Mouse (Mus musculus) stomach, embryonic 16.5 days (tissue): ENCODE measurements around the gene Gm49416. TPM values are rescaled to one million over a fixed set of nuclear protein-coding genes. Genes with fewer than 3 reads are reported as not detected.

Experiments used
- ATAC-seq: fragments of 200-750 bp; cut with Nextera tagmentation; 2 replicates; pipeline ENCODE4 v1.8.0; 2017; ENCODE audit warnings: moderate number of reproducible peaks, moderate TSS enrichment; ENCODE audit not compliant: insufficient read depth, low FRiP score
- H3K27ac ChIP-seq: fragments of 300-500 bp; sonication (generic); 2 replicates; pipeline ENCODE4 v1.5.1; 2014; ENCODE audit warnings: low read length
- H3K27me3 ChIP-seq: fragments of 300-500 bp; sonication (generic); 2 replicates; pipeline ENCODE4 v1.6.1; 2014; ENCODE audit warnings: low read length, control low read depth, mixed read lengths; ENCODE audit not compliant: control insufficient read depth, insufficient read depth
- H3K36me3 ChIP-seq: fragments of 300-500 bp; sonication (generic); 2 replicates; pipeline ENCODE4 v1.6.1; 2014; ENCODE audit warnings: low read length; ENCODE audit not compliant: control insufficient read depth, insufficient read depth
- H3K4me1 ChIP-seq: fragments of 300-500 bp; sonication (generic); 2 replicates; pipeline ENCODE4 v1.6.1; 2014; ENCODE audit warnings: low read length, control low read depth, mixed read lengths; ENCODE audit not compliant: control insufficient read depth, insufficient read depth
- H3K4me2 ChIP-seq: fragments of 300-500 bp; sonication (generic); 2 replicates; pipeline ENCODE4 v1.6.1; 2014; ENCODE audit warnings: low read depth, low read length, mixed read lengths
- H3K4me3 ChIP-seq: fragments of 300-500 bp; sonication (generic); replicated peaks from 2 replicates; pipeline ENCODE4 v1.5.1; 2014; ENCODE audit warnings: mild to moderate bottlenecking, low read length
- H3K9ac ChIP-seq: fragments of 300-500 bp; sonication (generic); 2 replicates; pipeline ENCODE4 v1.6.1; 2014; ENCODE audit warnings: low read length
- H3K9me3 ChIP-seq: fragments of 300-500 bp; sonication (generic); replicated peaks from 2 replicates; pipeline ENCODE4 v1.6.1; 2016; ENCODE audit warnings: low read length, control low read depth; ENCODE audit not compliant: control insufficient read depth
- WGBS: fragments of 180-500 bp; shearing (Covaris S2); extraction: QIAGEN DNeasy Blood & Tissue Kit; methylation state at CpG from one replicate; pipeline ENCODE4 v1.1.7; 2014; 5-methylcytosine and 5-hydroxymethylcytosine counted together
- polyA plus RNA-seq: library from polyadenylated mRNA; unstranded; fragments of >200 nt; fragmentation: Nextera tagmentation; extraction: Ambion mirVana; gene quantifications from 2 replicates; pipeline ENCODE4 v1.2.1, GENCODE M21; 2015

Gm49416 gene
- polyA plus RNA-seq, 1 experiment from 2014 or later: 0.18 TPM

- H3K4me3 ChIP-seq: no peak overlapping the region
- ATAC-seq: no peak
- no peak overlapping the region for H3K9ac ChIP-seq
- H3K4me1 ChIP-seq: peaks cover 16% of the 10 kb centered on the region
- no peak overlapping the region for H3K4me2 ChIP-seq
- no peaks in the 10 kb centered on the region for H3K9me3 ChIP-seq
- H3K27ac ChIP-seq: no peak overlapping the region
- 93% methylated on average over 2 of the region's 2 CpGs for WGBS
- H3K36me3 ChIP-seq: no peaks in the 10 kb centered on the region
- H3K27me3 ChIP-seq: no peaks in the 10 kb centered on the region
These were observed 38.0 kb downstream of the Gm49416 start for GRCm38 (mm10) chr19:8926766-8927165.

DNA sequence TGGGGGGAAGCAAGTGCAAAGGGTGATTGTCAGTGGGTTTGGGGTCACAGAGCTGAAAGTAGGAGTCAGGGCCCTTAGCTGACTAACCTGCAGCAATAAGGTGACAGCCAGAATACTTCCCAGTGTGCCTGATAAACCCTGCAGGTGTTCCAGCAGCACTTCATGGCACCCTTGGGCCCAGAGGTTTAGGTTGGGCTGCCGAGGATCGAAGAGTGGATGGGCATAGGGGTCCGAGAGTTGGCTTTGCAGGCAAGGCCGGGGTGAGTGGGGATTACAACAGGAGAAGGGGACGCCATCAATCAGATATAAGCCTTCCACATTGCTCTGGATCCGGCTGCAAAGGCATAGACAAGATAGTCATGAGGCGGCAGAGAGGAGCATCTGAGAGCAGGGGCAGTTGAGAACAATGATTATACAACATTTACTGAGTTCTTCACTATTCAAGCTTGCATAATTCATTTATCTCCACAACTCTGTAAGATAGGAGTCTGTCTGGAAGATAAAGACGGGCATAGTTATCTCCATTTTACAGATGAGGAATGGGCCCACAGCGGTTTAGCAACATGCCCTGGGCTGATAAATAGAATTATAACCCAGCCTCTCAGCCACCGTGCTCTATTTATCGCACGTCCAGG is 39.3 kb downstream of the Gm49416 start:
- WGBS: 80% methylated on average over 12 of the region's 12 CpGs
- Histone ChIP-seq H3K4me2 (no peak overlapping the region), H3K9me3 (no peaks in the 10 kb centered on the region), H3K4me1 (peaks cover 15% of the 10 kb centered on the region), H3K27ac (no peak overlapping the region), H3K4me3 (no peak overlapping the region), H3K27me3 (no peaks in the 10 kb centered on the region), H3K9ac (no peak overlapping the region), H3K36me3 (no peaks in the 10 kb centered on the region)
- ATAC-seq: no peak

- Histone ChIP-seq H3K9me3 (no peaks in the 10 kb centered on the region), H3K4me3 (peak overlapping the region; percentile 77), H3K27ac (peak overlapping the region; percentile 88; the same call in 1 of the 2 replicates), H3K4me2 (peak overlapping the region; percentile 74), H3K9ac (peak overlapping the region; percentile 84), H3K36me3 (peaks cover 5% of the 10 kb centered on the region), H3K4me1 (peaks cover 15% of the 10 kb centered on the region), H3K27me3 (no peaks in the 10 kb centered on the region)
- ATAC-seq: peak; percentile 3; the same call in 1 of the 2 replicates
- WGBS: 24% methylated on average over 16 of the region's 16 CpGs
These were observed 40.0 kb downstream of the Gm49416 start for GRCm38 (mm10) chr19:8928689-8929223.

DNA sequence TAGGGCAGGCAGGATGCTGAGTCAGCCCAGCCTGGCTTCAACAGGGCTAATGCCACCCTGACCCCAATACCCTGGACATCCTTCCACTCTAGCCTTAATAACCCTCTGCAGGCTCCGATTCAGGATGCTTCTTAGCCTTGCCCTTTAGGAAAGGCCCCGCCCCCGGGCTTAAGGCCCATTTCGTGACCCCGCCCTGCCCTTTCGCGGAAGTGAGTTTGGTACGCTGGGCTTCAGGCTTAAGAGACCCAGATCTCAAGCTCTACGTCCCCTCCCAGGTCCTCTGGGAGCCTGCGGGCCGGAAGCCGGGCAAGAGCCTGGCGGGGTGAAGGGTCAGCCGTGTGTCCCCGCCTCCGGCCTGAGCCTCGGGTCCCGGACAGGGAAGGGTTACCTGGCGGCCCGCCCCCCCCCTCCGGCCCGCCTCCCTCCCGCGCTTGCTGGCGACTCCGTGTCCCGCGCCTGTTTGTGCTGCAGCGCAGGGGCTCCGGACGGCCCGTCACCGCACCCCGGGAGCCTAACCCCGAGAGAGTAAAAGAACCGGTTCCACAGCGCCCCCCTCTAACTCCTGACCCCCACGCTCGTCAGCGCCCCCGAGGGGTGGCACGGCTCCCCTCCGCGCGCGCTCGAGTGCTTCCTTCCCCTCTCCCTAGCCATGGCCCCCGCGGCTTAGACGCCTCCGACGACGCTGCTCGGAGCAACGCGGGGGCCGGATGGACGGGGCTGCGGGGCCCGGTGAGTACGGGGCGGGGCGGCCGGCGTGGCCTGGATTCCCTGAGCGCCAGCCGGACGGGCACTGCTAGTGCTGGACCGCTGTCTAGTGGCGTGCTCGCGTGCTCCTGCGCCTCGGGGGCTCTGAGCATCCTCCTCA is 40.7 kb downstream of the Gm49416 start, which contains the start of the genes Rom1 and Eml3:
Gene Rom1, minus strand, starts transcription at position 133 of the 865 bp plus-strand sequence.
Gene Eml3, plus strand, starts transcription at position 329 of the 865 bp plus-strand sequence.
- WGBS: under 1% methylated on average over 66 of the region's 74 CpGs

GRCm38 (mm10) chr19:8930117-8930516 is 41.4 kb downstream of the Gm49416 start:
- Histone ChIP-seq H3K36me3 (peaks cover 9% of the 10 kb centered on the region), H3K4me2 (peak overlapping the region; percentile 74), H3K27ac (peak overlapping the region; percentile 88), H3K4me1 (peaks cover 15% of the 10 kb centered on the region), H3K4me3 (peak overlapping the region; percentile 77), H3K9me3 (no peaks in the 10 kb centered on the region), H3K9ac (peak overlapping the region; percentile 84), H3K27me3 (no peaks in the 10 kb centered on the region)
- ATAC-seq: no peak
- WGBS: 4% methylated on average over 11 of the region's 11 CpGs

More for the DNA sequence above, 40.7 kb downstream of the Gm49416 start, which contains the start of the genes Rom1 and Eml3:
- no peaks in the 10 kb centered on the region for H3K27me3 ChIP-seq
- ATAC-seq: peak; percentile 81
- H3K4me1 ChIP-seq: peaks cover 15% of the 10 kb centered on the region
- peak within 1 kb of the TSS; percentile 77 for H3K4me3 ChIP-seq
- peak within 1 kb of the TSS; percentile 84 for H3K9ac ChIP-seq
- peaks cover 9% of the 10 kb centered on the region for H3K36me3 ChIP-seq
- H3K4me2 ChIP-seq: peak within 1 kb of the TSS; percentile 74
- no peaks in the 10 kb centered on the region for H3K9me3 ChIP-seq
- peak within 1 kb of the TSS; percentile 88 for H3K27ac ChIP-seq

DNA sequence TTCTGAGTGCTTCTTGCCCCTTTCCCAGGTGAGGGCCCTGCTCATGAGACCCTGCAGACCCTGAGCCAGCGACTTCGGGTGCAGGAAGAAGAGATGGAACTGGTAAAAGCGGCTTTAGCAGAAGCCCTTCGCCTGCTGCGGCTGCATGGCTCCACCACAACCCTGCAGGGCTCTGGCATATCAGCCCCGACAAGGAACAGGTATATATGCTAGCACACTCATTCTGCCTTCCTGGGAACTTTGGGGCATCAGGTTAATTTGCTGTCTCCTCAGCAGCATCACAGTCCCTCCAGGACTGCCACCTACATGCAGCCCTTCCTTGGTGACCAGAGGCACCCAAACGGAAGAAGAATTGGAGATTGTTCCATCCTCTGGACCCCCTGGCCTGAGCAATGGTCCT is 42.0 kb downstream of the Gm49416 start:
- no peaks in the 10 kb centered on the region for H3K9me3 ChIP-seq
- H3K4me2 ChIP-seq: peak overlapping the region; percentile 74
- ATAC-seq: no peak
- H3K27ac ChIP-seq: peak overlapping the region; percentile 44
- peak overlapping the region; percentile 77 for H3K4me3 ChIP-seq
- peaks cover 15% of the 10 kb centered on the region for H3K4me1 ChIP-seq
- no peaks in the 10 kb centered on the region for H3K27me3 ChIP-seq
- peaks cover 9% of the 10 kb centered on the region for H3K36me3 ChIP-seq
- peak overlapping the region; percentile 84 for H3K9ac ChIP-seq
- WGBS: 89% methylated on average over 7 of the region's 7 CpGs

DNA sequence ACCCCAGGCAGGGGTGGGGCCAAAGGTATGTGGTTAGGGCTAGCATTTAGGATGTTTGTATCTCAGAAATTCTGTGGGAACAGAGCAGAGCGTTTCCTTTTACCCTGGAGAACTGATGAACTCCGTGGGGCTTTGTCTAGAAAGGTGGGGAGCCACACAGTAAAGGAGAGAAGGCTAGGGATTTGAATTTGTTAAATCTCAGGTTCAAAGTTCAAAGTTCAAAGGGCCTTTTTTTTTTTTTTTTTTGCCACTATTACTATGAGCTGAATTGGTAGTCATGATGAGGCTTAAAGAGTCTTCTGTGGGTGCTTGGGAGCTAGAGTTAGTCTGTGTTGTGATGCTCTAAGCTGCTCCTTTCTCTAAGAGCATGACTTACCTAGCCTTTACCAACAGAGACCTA is 48.0 kb downstream of the Gm49416 start:
- no peak overlapping the region for H3K4me3 ChIP-seq
- H3K27me3 ChIP-seq: no peaks in the 10 kb centered on the region
- H3K9ac ChIP-seq: no peak overlapping the region
- H3K27ac ChIP-seq: no peak overlapping the region
- no peak overlapping the region for H3K4me2 ChIP-seq
- WGBS: 84% methylated on average over 2 of the region's 2 CpGs
- peaks cover 9% of the 10 kb centered on the region for H3K36me3 ChIP-seq
- H3K4me1 ChIP-seq: peaks cover 8% of the 10 kb centered on the region
- no peak for ATAC-seq
- no peaks in the 10 kb centered on the region for H3K9me3 ChIP-seq

- peak overlapping the region; percentile 62 for H3K9ac ChIP-seq
- H3K27ac ChIP-seq: peak overlapping the region; percentile 76; the same call in 1 of the 2 replicates
- no peaks in the 10 kb centered on the region for H3K27me3 ChIP-seq
- no peaks in the 10 kb centered on the region for H3K9me3 ChIP-seq
- peaks cover under 1% of the 10 kb centered on the region; the same call in 1 of the 2 replicates for H3K36me3 ChIP-seq
- peak overlapping the region; percentile 70; the same call in 1 of the 2 replicates for H3K4me2 ChIP-seq
- no peak for ATAC-seq
- H3K4me3 ChIP-seq: peak overlapping the region; percentile 99; the same call in 1 of the 2 replicates
- WGBS: 80% methylated on average over 15 of the region's 15 CpGs
- H3K4me1 ChIP-seq: peaks cover 24% of the 10 kb centered on the region
These were observed 51.9 kb downstream of the Gm49416 start for GRCm38 (mm10) chr19:8940526-8941133.
